Mouse (Mus musculus): Measurements from ENCODE around the gene Klhl26. TPM values are rescaled to one million over a fixed set of nuclear protein-coding genes. Genes with fewer than 3 reads are reported as not detected.

Klhl26 gene
- polyA plus RNA-seq, 1 experiment = 32.5 TPM

- TF ChIP-seq REST (IDR thresholded peaks at IDR 0.05; ENCODE audit: insufficient read depth, insufficient read length) = no peak
- no peak for TF ChIP-seq MAX (IDR thresholded peaks at IDR 0.05; ENCODE audit: low read depth)
- no peak for TF ChIP-seq POLR2A (IDR thresholded peaks at IDR 0.05; ENCODE audit: insufficient read length, low read depth)
- no peak for TF ChIP-seq TCF12 (IDR thresholded peaks at IDR 0.05; ENCODE audit: insufficient read depth, poor library complexity, severe bottlenecking)
- no peak for TF ChIP-seq USF1 (IDR thresholded peaks at IDR 0.05; ENCODE audit: low read depth)
- no peak for TF ChIP-seq MYOD1 (IDR thresholded peaks at IDR 0.05; ENCODE audit: control insufficient read depth in 1 of 3, insufficient read length in 2 of 3, low read depth in 2 of 3)
- TF ChIP-seq SRF (IDR thresholded peaks at IDR 0.05; ENCODE audit: control insufficient read depth, insufficient read length, low read depth) = no peak
- TF ChIP-seq POLR2AphosphoS2 (IDR thresholded peaks at IDR 0.05; ENCODE audit: insufficient read length, low read depth) = no peak
- no peak for TF ChIP-seq TCF3 (IDR thresholded peaks at IDR 0.05; ENCODE audit: insufficient read length, low read depth)
- no peak for TF ChIP-seq E2F4 (IDR thresholded peaks at IDR 0.05; ENCODE audit: insufficient read depth)
- H3K27me3 ChIP-seq (ENCODE audit: control insufficient read depth, insufficient read depth, insufficient read length) = no peaks in the 10 kb centered on the region
- no peak overlapping the region for H3K4me2 ChIP-seq (ENCODE audit: low read depth)
- no peak overlapping the region for H3K4me3 ChIP-seq
- H3K79me2 ChIP-seq (ENCODE audit: control insufficient read depth, insufficient read depth) = peaks cover 43% of the 10 kb centered on the region
- no peak overlapping the region for H3ac ChIP-seq (ENCODE audit: control insufficient read depth, insufficient read length)
- peaks cover 3% of the 10 kb centered on the region for H3K36me3 ChIP-seq (ENCODE audit: control insufficient read depth, insufficient read depth)
These were observed 12.6 kb downstream of the Klhl26 start for GRCm38 (mm10) chr8:70464162-70464561.

GRCm38 (mm10) chr8:70463306-70463705, 13.5 kb downstream of the Klhl26 start:
- Histone ChIP-seq H3K27me3 (ENCODE audit: control insufficient read depth, insufficient read depth, insufficient read length) (no peaks in the 10 kb centered on the region), H3K36me3 (ENCODE audit: control insufficient read depth, insufficient read depth) (peaks cover 5% of the 10 kb centered on the region)
- TF ChIP-seq USF1 (IDR thresholded peaks at IDR 0.05; ENCODE audit: low read depth) = no peak

DNA sequence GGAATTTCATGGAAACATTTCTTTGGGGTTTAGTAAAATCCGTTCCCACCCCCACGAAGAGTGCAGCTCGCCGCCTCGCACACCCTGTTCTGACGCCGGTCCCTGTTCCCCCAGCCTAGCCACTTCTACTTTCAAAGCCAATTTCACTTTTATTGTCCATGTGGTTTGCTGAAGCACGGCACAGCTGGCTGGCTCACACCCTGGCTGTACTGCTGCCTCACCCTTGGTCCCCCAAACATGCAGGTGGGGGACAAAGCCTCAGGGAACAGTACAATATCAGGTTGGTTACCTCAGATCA, 14.3 kb downstream of the Klhl26 start:
- Histone ChIP-seq H3ac (ENCODE audit: control insufficient read depth, insufficient read length) (no peak overlapping the region), H3K79me2 (ENCODE audit: control insufficient read depth, insufficient read depth) (peaks cover 38% of the 10 kb centered on the region), H3K4me2 (ENCODE audit: low read depth) (peak overlapping the region; percentile 85), H3K4me3 (no peak overlapping the region), H3K36me3 (ENCODE audit: control insufficient read depth, insufficient read depth) (peaks cover 5% of the 10 kb centered on the region), H3K27me3 (ENCODE audit: control insufficient read depth, insufficient read depth, insufficient read length) (no peaks in the 10 kb centered on the region)
- TF ChIP-seq CEBPB (IDR thresholded peaks at IDR 0.05; ENCODE audit: insufficient read depth, poor library complexity, severe bottlenecking) (no peak), POLR2A (IDR thresholded peaks at IDR 0.05; ENCODE audit: insufficient read length, low read depth) (no peak), REST (IDR thresholded peaks at IDR 0.05; ENCODE audit: insufficient read depth, insufficient read length) (no peak), MYOD1 (IDR thresholded peaks at IDR 0.05; ENCODE audit: control insufficient read depth in 1 of 3, insufficient read length in 2 of 3, low read depth in 2 of 3) (peak in 2 of 3 experiments; percentile 18 to 67), MAX (IDR thresholded peaks at IDR 0.05; ENCODE audit: low read depth) (no peak), MYOG (IDR thresholded peaks at IDR 0.05; ENCODE audit: control insufficient read depth in 1 of 3, insufficient read depth in 1 of 3, insufficient read length in 2 of 3, low read depth in 2 of 3) (peak in 1 of 3 experiments; percentile 20), SRF (IDR thresholded peaks at IDR 0.05; ENCODE audit: control insufficient read depth, insufficient read length, low read depth) (no peak), TCF12 (IDR thresholded peaks at IDR 0.05; ENCODE audit: insufficient read depth, poor library complexity, severe bottlenecking) (no peak), POLR2AphosphoS2 (IDR thresholded peaks at IDR 0.05; ENCODE audit: insufficient read length, low read depth) (no peak), TCF3 (IDR thresholded peaks at IDR 0.05; ENCODE audit: insufficient read length, low read depth) (no peak), E2F4 (IDR thresholded peaks at IDR 0.05; ENCODE audit: insufficient read depth) (no peak), USF1 (IDR thresholded peaks at IDR 0.05; ENCODE audit: low read depth) (no peak)

More at GRCm38 (mm10) chr8:70463306-70463705, 13.5 kb downstream of the Klhl26 start:
- Histone ChIP-seq H3K4me3 (no peak overlapping the region), H3K79me2 (ENCODE audit: control insufficient read depth, insufficient read depth) (peaks cover 41% of the 10 kb centered on the region), H3ac (ENCODE audit: control insufficient read depth, insufficient read length) (no peak overlapping the region), H3K4me2 (ENCODE audit: low read depth) (no peak overlapping the region)

- peaks cover 5% of the 10 kb centered on the region for H3K36me3 ChIP-seq (ENCODE audit: control insufficient read depth, insufficient read depth)
- no peak overlapping the region for H3ac ChIP-seq (ENCODE audit: control insufficient read depth, insufficient read length)
- peak in 1 of 3 experiments; percentile 57 for TF ChIP-seq MYOD1 (IDR thresholded peaks at IDR 0.05; ENCODE audit: control insufficient read depth in 1 of 3, insufficient read length in 2 of 3, low read depth in 2 of 3)
- TF ChIP-seq POLR2AphosphoS2 (IDR thresholded peaks at IDR 0.05; ENCODE audit: insufficient read length, low read depth) = peak; percentile 26
- no peak for TF ChIP-seq MYOG (IDR thresholded peaks at IDR 0.05; ENCODE audit: control insufficient read depth in 1 of 3, insufficient read depth in 1 of 3, insufficient read length in 2 of 3, low read depth in 2 of 3)
- no peaks in the 10 kb centered on the region for H3K27me3 ChIP-seq (ENCODE audit: control insufficient read depth, insufficient read depth, insufficient read length)
- H3K4me2 ChIP-seq (ENCODE audit: low read depth) = peak overlapping the region; percentile 85
- H3K4me3 ChIP-seq = no peak overlapping the region
- H3K79me2 ChIP-seq (ENCODE audit: control insufficient read depth, insufficient read depth) = peaks cover 43% of the 10 kb centered on the region
These were observed 14.8 kb downstream of the Klhl26 start for GRCm38 (mm10) chr8:70461765-70462515.

- Histone ChIP-seq H3K4me2 (ENCODE audit: low read depth) (peak overlapping the region; percentile 85), H3K36me3 (ENCODE audit: control insufficient read depth, insufficient read depth) (peaks cover 5% of the 10 kb centered on the region), H3K27me3 (ENCODE audit: control insufficient read depth, insufficient read depth, insufficient read length) (no peaks in the 10 kb centered on the region), H3K79me2 (ENCODE audit: control insufficient read depth, insufficient read depth) (peaks cover 40% of the 10 kb centered on the region), H3ac (ENCODE audit: control insufficient read depth, insufficient read length) (no peak overlapping the region), H3K4me3 (no peak overlapping the region)
- TF ChIP-seq POLR2A (IDR thresholded peaks at IDR 0.05; ENCODE audit: insufficient read length, low read depth) (no peak), MYOG (IDR thresholded peaks at IDR 0.05; ENCODE audit: control insufficient read depth in 1 of 3, insufficient read depth in 1 of 3, insufficient read length in 2 of 3, low read depth in 2 of 3) (peak in 1 of 3 experiments; percentile 53), POLR2AphosphoS2 (IDR thresholded peaks at IDR 0.05; ENCODE audit: insufficient read length, low read depth) (peak; percentile 26), MYOD1 (IDR thresholded peaks at IDR 0.05; ENCODE audit: control insufficient read depth in 1 of 3, insufficient read length in 2 of 3, low read depth in 2 of 3) (peak in 1 of 3 experiments; percentile 54)
These were observed 16.2 kb downstream of the Klhl26 start for GRCm38 (mm10) chr8:70460606-70461005.

All from myocyte (in vitro differentiated cells).